Mouse (Mus musculus) ES-E14 (cell line): ENCODE measurements at regions not wholly inside any gene's neighbourhood (a gene's known extent, or its start where the extent isn't known, plus 50 kb on each side); places are given as distances from the start of the nearest gene placed in this dataset.

Experiments used
- DNase-seq: peaks from one replicate; pipeline ENCODE4 v3.0.0-alpha.2; 2013; ENCODE audit warnings: low read depth, low spot score
- H3K27ac ChIP-seq: 2 replicates; pipeline ENCODE4 v1.5.1; 2012; ENCODE audit warnings: low read depth, mild to moderate bottlenecking, low read length, moderate library complexity, mixed read lengths; ENCODE audit not compliant: poor library complexity, insufficient read depth, severe bottlenecking
- H3K36me3 ChIP-seq: 2 replicates; pipeline ENCODE4 v1.6.1; 2012; ENCODE audit warnings: mild to moderate bottlenecking, low read length, moderate library complexity, mixed read lengths; ENCODE audit not compliant: control insufficient read depth, poor library complexity, insufficient read depth, severe bottlenecking
- H3K4me1 ChIP-seq, 2 experiments: fragments of 150-350 bp in 1 of 2; sonication (generic) in 1 of 2; 2 replicates each; pipeline ENCODE4 v1.6.1; 2012; ENCODE audit warnings: low read length in 2 of 2, mild to moderate bottlenecking in 1 of 2, mixed read lengths in 1 of 2; ENCODE audit not compliant: control insufficient read depth in 2 of 2, insufficient read depth in 2 of 2, poor library complexity in 1 of 2
- H3K4me3 ChIP-seq, 2 experiments: fragments of 150-350 bp in 1 of 2; sonication (generic) in 1 of 2; 2 replicates each; pipeline ENCODE4 v1.5.1; 2012; ENCODE audit warnings: low read length in 2 of 2, low read depth in 1 of 2, mild to moderate bottlenecking in 1 of 2, mixed read lengths in 1 of 2; ENCODE audit not compliant: insufficient read depth in 1 of 2, poor library complexity in 1 of 2, severe bottlenecking in 1 of 2
- H3K9ac ChIP-seq: 2 replicates; pipeline ENCODE4 v1.6.1; 2012; ENCODE audit warnings: low read depth, mild to moderate bottlenecking, low read length, mixed read lengths; ENCODE audit not compliant: poor library complexity, insufficient read depth, severe bottlenecking
- H3K9me3 ChIP-seq: fragments of 150-350 bp; sonication (generic); 2 replicates; pipeline ENCODE4 v1.6.1; 2012; ENCODE audit warnings: low read depth, mild to moderate bottlenecking, low read length; ENCODE audit not compliant: control insufficient read depth, insufficient read depth
- CHD2 ChIP-seq: IDR thresholded peaks from 2 replicates; pipeline ENCODE4 v1.6.1; 2014; ENCODE audit warnings: mild to moderate bottlenecking, low read depth, low read length, inconsistent platforms
- HCFC1 ChIP-seq: IDR thresholded peaks from 2 replicates; pipeline ENCODE4 v1.6.1; 2012; ENCODE audit warnings: low read length, inconsistent platforms, borderline replicate concordance; ENCODE audit not compliant: insufficient read depth
- MAFK ChIP-seq: IDR thresholded peaks from 2 replicates; pipeline ENCODE4 v1.6.1; 2014; ENCODE audit warnings: mild to moderate bottlenecking, low read depth, low read length, inconsistent platforms; ENCODE audit not compliant: insufficient read depth
- ZC3H11A ChIP-seq: IDR thresholded peaks from 2 replicates; pipeline ENCODE4 v1.6.1; 2012; ENCODE audit warnings: low read depth, mild to moderate bottlenecking, inconsistent platforms, low read length, borderline replicate concordance
- ZNF384 ChIP-seq: IDR thresholded peaks from 2 replicates; pipeline ENCODE4 v1.6.1; 2012; ENCODE audit warnings: low read depth, low read length, inconsistent platforms
- in situ Hi-C, 2 experiments: fragments of 600-800 bp; cut with MboI; formaldehyde crosslinking; loops; one replicate each; pipeline ENCODE4 v1.15.1; 2025; ENCODE audit warnings: low sequenced_read_pairs in 2 of 2, inconsistent platforms in 1 of 2; ENCODE audit not compliant: unreplicated experiment in 2 of 2

GRCm38 (mm10) chr15:17933875-17934274 lies 884.9 kb upstream of the Cdh10 start:
- TF ChIP-seq CHD2 (no peak), ZNF384 (no peak), ZC3H11A (no peak), HCFC1 (no peak), MAFK (no peak)
- Histone ChIP-seq H3K27ac (no peak overlapping the region), H3K9me3 (no peaks in the 10 kb centered on the region), H3K4me1 (no peaks in the 10 kb centered on the region), H3K4me3 (no peak overlapping the region), H3K9ac (no peak overlapping the region), H3K36me3 (no peaks in the 10 kb centered on the region)
- in situ Hi-C loops: no loop called here
- no peak for DNase-seq

GRCm38 (mm10) chr15:17935473-17935872 lies 883.3 kb upstream of the Cdh10 start:
- Histone ChIP-seq H3K27ac (no peak overlapping the region), H3K36me3 (no peaks in the 10 kb centered on the region), H3K4me1 (no peaks in the 10 kb centered on the region), H3K9me3 (no peaks in the 10 kb centered on the region), H3K4me3 (no peak overlapping the region), H3K9ac (no peak overlapping the region)
- no peak for DNase-seq
- in situ Hi-C loops: no loop called here
- TF ChIP-seq MAFK: no peak
- no peak for TF ChIP-seq CHD2
- TF ChIP-seq ZNF384: no peak
- no peak for TF ChIP-seq ZC3H11A
- no peak for TF ChIP-seq HCFC1

- in situ Hi-C loops: no loop called here
Measured at GRCm38 (mm10) chr15:17962778-17963177, 856.0 kb upstream of the Cdh10 start.

GRCm38 (mm10) chr15:17963240-17964209 lies 855.2 kb upstream of the Cdh10 start:
- Histone ChIP-seq H3K4me3 (no peak overlapping the region), H3K36me3 (no peaks in the 10 kb centered on the region), H3K9me3 (no peaks in the 10 kb centered on the region), H3K27ac (no peak overlapping the region), H3K9ac (no peak overlapping the region), H3K4me1 (no peaks in the 10 kb centered on the region)
- no peak for DNase-seq
- in situ Hi-C loops: no loop called here
- no peak for TF ChIP-seq ZC3H11A
- TF ChIP-seq HCFC1: no peak
- TF ChIP-seq MAFK: no peak
- TF ChIP-seq ZNF384: no peak
- TF ChIP-seq CHD2: no peak

More at GRCm38 (mm10) chr15:17962778-17963177, 856.0 kb upstream of the Cdh10 start:
- TF ChIP-seq ZC3H11A (no peak), CHD2 (no peak), HCFC1 (no peak), MAFK (no peak), ZNF384 (no peak)
- Histone ChIP-seq H3K9ac (no peak overlapping the region), H3K4me1 (no peaks in the 10 kb centered on the region), H3K27ac (no peak overlapping the region), H3K36me3 (no peaks in the 10 kb centered on the region), H3K4me3 (no peak overlapping the region), H3K9me3 (no peaks in the 10 kb centered on the region)
- no peak for DNase-seq
